Mouse (Mus musculus) hindbrain, postnatal 0 days (tissue): ENCODE data around the gene Itpr2. TPM values are rescaled to one million over a fixed set of nuclear protein-coding genes. Genes with fewer than 3 reads are reported as not detected.

Source experiments
- ATAC-seq: fragments of 200-750 bp; cut with Nextera tagmentation; 2 replicates; pipeline ENCODE4 v1.8.0; 2017; ENCODE audit warnings: mild to moderate bottlenecking, moderate TSS enrichment, moderate library complexity
- DNase-seq: peaks from one replicate; pipeline ENCODE4 v3.0.0-alpha.2; 2015; ENCODE audit warnings: low spot score
- H3K27ac ChIP-seq: fragments of 300-500 bp; sonication (generic); 2 replicates; pipeline ENCODE4 v1.5.1; 2014; ENCODE audit warnings: mild to moderate bottlenecking
- H3K27me3 ChIP-seq: fragments of 300-500 bp; sonication (generic); 2 replicates; pipeline ENCODE4 v1.6.1; 2014; ENCODE audit warnings: low read length, mixed read lengths; ENCODE audit not compliant: insufficient read depth
- H3K36me3 ChIP-seq: fragments of 300-500 bp; sonication (generic); 2 replicates; pipeline ENCODE4 v1.6.1; 2014; ENCODE audit warnings: low read length, mixed read lengths; ENCODE audit not compliant: insufficient read depth
- H3K4me1 ChIP-seq: fragments of 300-500 bp; sonication (generic); 2 replicates; pipeline ENCODE4 v1.6.1; 2014; ENCODE audit warnings: antibody characterized with exemption, low read length, mixed read lengths; ENCODE audit not compliant: insufficient read depth
- H3K4me2 ChIP-seq: fragments of 300-500 bp; sonication (generic); 2 replicates; pipeline ENCODE4 v1.6.1; 2014; ENCODE audit warnings: low read depth, mild to moderate bottlenecking, low read length, moderate library complexity, mixed read lengths
- H3K4me3 ChIP-seq: fragments of 300-500 bp; sonication (generic); 2 replicates; pipeline ENCODE4 v1.5.1; 2014; ENCODE audit warnings: low read length
- H3K9ac ChIP-seq: fragments of 300-500 bp; sonication (generic); replicated peaks from 2 replicates; pipeline ENCODE4 v1.6.1; 2014; ENCODE audit warnings: mild to moderate bottlenecking, low read length, moderate library complexity, mixed read lengths
- H3K9me3 ChIP-seq: fragments of 300-500 bp; sonication (generic); 2 replicates; pipeline ENCODE4 v1.6.1; 2016; ENCODE audit warnings: low read length, mixed read lengths
- CTCF ChIP-seq: IDR thresholded peaks from 2 replicates; pipeline ENCODE4 v1.5.1; 2016; ENCODE audit warnings: antibody characterized with exemption, control low read depth, low read depth
- WGBS: fragments of 180-500 bp; shearing (Covaris S2); extraction: QIAGEN DNeasy Blood & Tissue Kit; methylation state at CpG from one replicate; pipeline ENCODE4 v1.1.7; 2014; 5-methylcytosine and 5-hydroxymethylcytosine counted together
- polyA plus RNA-seq: library from polyadenylated mRNA; unstranded; fragments of >200 nt; fragmentation: Nextera tagmentation; extraction: Ambion mirVana; gene quantifications from 2 replicates; pipeline ENCODE4 v1.2.1, GENCODE M21; 2015
- total RNA-seq: library from RNA; depleted of rRNA; stranded (reverse); fragments of >200 nt; gene quantifications from 2 replicates; pipeline ENCODE4 v1.2.3, GENCODE M21; 2014

The Itpr2 gene
- total and polyA plus RNA-seq, 2 experiments from 2014 or later: 15.3 to 15.7 TPM

DNA sequence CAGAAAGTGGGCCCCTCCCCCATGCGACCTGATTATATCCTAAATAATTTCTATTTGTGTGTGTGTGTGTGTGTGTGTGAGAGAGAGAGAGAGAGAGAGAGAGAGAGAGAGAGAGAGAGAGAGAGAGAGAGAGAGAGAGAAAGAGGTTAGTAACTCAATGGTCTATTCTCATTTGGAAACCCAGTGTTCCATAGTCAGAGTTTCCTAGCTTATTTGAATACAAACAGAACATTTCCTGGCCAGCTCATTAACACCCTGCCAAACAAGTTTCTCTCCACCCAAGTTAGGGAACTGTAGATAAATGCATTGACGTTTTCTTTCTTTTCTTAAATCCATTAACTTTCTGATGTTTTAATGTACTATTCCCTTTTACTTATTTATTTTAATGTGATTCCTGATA lies 36.0 kb upstream of the Itpr2 start:
- Histone ChIP-seq H3K9me3 (no peaks in the 10 kb centered on the region), H3K9ac (no peak overlapping the region), H3K4me2 (no peak overlapping the region), H3K27ac (no peak overlapping the region), H3K36me3 (no peaks in the 10 kb centered on the region), H3K4me1 (no peaks in the 10 kb centered on the region), H3K4me3 (no peak overlapping the region), H3K27me3 (no peaks in the 10 kb centered on the region)
- WGBS: 85% methylated on average over 2 of the region's 2 CpGs
- DNase-seq (no peak), ATAC-seq (no peak)
- TF ChIP-seq CTCF: no peak

DNA sequence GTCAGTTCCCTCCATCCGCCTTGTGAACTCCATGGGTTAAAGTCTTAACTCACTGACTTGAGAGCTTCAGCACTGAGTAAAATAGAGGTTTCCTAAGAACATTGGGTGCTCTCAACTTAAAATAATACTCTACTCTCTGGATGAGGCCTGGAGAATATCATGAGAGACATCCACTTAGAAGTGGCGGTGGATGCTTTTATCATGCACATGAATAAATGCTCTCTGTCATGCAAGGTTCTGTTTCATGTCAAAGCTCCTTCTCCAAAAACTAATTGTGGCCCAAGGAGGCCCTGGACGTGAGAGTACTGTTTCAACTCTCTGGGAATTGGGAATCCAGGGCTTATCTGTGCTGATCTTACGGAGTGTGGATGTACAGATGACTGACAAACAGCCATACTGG lies 35.1 kb upstream of the Itpr2 start:
- WGBS: 94% methylated on average over 4 of the region's 4 CpGs
- no peak for DNase-seq
- TF ChIP-seq CTCF: no peak

DNA sequence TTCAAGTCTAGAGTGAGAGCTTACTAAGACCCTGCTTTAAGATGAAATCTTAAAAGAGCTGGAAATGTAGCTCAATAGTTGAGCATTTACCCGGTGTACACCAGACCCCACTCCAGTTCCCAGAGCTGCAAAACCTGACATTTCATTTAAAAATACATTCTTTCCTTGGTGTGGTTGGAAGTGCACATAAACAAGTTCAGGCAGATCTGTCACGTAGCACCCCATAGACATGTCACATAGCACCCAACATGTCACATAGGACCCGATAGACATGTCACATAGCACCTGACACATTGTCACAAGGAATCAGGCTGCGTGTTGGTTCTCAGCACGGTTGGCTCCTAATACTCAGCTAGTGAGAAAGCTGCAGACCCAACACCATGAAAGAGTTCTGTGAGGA lies 33.5 kb upstream of the Itpr2 start:
- no peak for TF ChIP-seq CTCF
- H3K36me3 ChIP-seq: no peaks in the 10 kb centered on the region
- no peaks in the 10 kb centered on the region for H3K4me1 ChIP-seq
- H3K9ac ChIP-seq: no peak overlapping the region
- ATAC-seq (no peak), DNase-seq (no peak)
- no peaks in the 10 kb centered on the region for H3K9me3 ChIP-seq
- 94% methylated on average over 5 of the region's 5 CpGs for WGBS
- no peak overlapping the region for H3K4me3 ChIP-seq
- no peaks in the 10 kb centered on the region for H3K27me3 ChIP-seq
- H3K4me2 ChIP-seq: no peak overlapping the region
- no peak overlapping the region for H3K27ac ChIP-seq

More for the DNA sequence above, 35.1 kb upstream of the Itpr2 start:
- Histone ChIP-seq H3K27ac (no peak overlapping the region), H3K9ac (no peak overlapping the region), H3K9me3 (no peaks in the 10 kb centered on the region), H3K4me1 (no peaks in the 10 kb centered on the region), H3K4me3 (no peak overlapping the region), H3K36me3 (no peaks in the 10 kb centered on the region), H3K27me3 (no peaks in the 10 kb centered on the region), H3K4me2 (no peak overlapping the region)
- no peak for ATAC-seq

DNA sequence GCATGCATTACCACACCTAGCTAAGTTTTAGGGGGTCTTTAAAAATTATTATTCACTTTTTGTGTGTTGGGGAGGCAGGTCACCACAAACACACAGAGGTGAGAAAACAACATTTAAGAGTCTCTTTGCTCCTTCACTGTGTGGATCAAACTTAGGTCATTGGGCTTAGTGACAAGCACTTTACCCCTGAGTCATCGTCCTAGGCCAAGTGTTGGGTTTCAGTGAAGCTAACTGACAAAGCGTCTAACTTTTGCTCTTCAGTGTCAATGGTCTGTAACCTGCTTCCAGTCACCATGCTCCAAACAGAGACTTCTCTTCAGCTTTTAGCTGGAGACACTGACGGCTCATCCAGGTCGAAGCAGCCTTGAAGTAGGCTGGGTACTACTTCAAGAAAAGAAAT lies 31.1 kb upstream of the Itpr2 start:
- ATAC-seq (no peak), DNase-seq (no peak)
- Histone ChIP-seq H3K4me2 (no peak overlapping the region), H3K4me3 (no peak overlapping the region), H3K36me3 (no peaks in the 10 kb centered on the region), H3K27ac (no peak overlapping the region), H3K9ac (no peak overlapping the region), H3K4me1 (no peaks in the 10 kb centered on the region), H3K27me3 (no peaks in the 10 kb centered on the region), H3K9me3 (no peaks in the 10 kb centered on the region)
- WGBS: 91% methylated on average over 4 of the region's 4 CpGs
- no peak for TF ChIP-seq CTCF

DNA sequence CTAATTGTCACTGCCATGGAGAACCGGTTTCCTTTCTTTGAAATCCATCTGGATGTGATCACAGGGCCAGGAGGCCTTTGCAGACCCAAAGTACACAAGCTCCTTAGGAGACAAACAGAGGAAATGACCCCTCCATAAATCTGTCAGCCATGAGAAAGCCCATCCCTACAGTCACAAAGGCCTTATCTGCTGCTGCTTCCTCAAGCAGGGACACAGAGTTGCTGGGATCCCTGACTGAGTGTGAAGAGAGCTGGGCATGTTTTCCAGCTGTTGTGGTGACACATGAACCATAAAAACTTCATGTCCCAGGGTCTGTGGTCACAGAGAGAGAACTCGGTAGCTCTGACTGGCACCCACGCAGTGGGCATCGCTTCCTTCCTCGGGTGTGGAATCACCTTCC lies 28.7 kb upstream of the Itpr2 start:
- Histone ChIP-seq H3K9me3 (no peaks in the 10 kb centered on the region), H3K36me3 (no peaks in the 10 kb centered on the region), H3K4me1 (no peaks in the 10 kb centered on the region), H3K27me3 (no peaks in the 10 kb centered on the region), H3K27ac (no peak overlapping the region), H3K4me2 (no peak overlapping the region), H3K9ac (no peak overlapping the region), H3K4me3 (no peak overlapping the region)
- TF ChIP-seq CTCF: no peak
- WGBS: 72% methylated on average over 5 of the region's 5 CpGs
- ATAC-seq (no peak), DNase-seq (no peak)

DNA sequence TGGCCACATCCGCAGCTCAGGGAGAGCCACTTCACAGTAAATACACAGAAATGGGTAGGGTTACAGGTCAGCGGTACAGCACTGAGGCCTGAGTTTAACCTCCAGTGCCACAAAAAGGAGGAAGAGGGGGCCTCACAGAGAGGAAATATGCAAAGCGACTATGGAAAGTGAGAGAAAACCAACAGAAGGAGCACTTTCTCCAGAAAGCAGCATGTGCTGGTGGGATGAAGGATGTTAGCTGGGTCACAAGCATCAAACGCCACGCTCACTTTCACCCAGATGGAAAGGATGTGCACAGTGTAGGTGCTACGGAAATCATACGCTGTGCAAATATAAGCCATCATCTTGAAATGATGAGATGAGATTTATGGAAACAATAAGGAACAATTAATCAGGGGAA lies 28.3 kb upstream of the Itpr2 start:
- no peak for TF ChIP-seq CTCF
- Histone ChIP-seq H3K4me2 (no peak overlapping the region), H3K27me3 (no peaks in the 10 kb centered on the region), H3K4me3 (no peak overlapping the region), H3K36me3 (no peaks in the 10 kb centered on the region), H3K4me1 (no peaks in the 10 kb centered on the region), H3K27ac (no peak overlapping the region), H3K9ac (no peak overlapping the region), H3K9me3 (no peaks in the 10 kb centered on the region)
- WGBS: 81% methylated on average over 7 of the region's 7 CpGs
- DNase-seq (no peak), ATAC-seq (no peak)

DNA sequence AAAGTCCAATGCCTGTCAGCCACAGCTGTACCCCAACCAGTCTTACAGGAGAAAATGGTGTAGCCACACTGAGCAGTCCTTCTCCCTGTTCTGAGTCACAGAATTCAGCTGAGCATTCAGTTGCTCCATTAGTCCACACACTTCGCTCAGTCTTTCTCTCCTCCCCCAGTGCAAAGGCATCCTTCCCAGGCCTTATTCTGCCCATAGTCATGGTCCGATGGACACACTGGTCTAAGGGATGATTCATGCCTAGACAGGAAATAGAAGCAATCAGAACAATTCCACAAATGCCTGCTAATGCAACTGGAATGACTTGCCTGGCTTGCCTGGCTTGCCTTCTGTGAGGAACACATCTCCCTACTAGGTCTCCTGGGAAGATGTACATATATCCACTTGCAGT lies 25.5 kb upstream of the Itpr2 start:
- no peak for TF ChIP-seq CTCF

More for the DNA sequence above, 25.5 kb upstream of the Itpr2 start:
- Histone ChIP-seq H3K9me3 (no peaks in the 10 kb centered on the region), H3K9ac (no peak overlapping the region), H3K4me2 (no peak overlapping the region), H3K36me3 (no peaks in the 10 kb centered on the region), H3K27ac (no peak overlapping the region), H3K4me1 (no peaks in the 10 kb centered on the region), H3K4me3 (no peak overlapping the region), H3K27me3 (no peaks in the 10 kb centered on the region)
- WGBS: 93% methylated on average over 2 of the region's 2 CpGs
- no peak for DNase-seq
- ATAC-seq: no peak
